Comparison of ENCODE assay signal across 8 mouse cellular contexts in genomic region chr17:84037580-84038304, GRCm38 (mm10).
DNase-seq lines count a peak whose midpoint lies in the region; ATAC-seq and TF ChIP-seq lines count a peak whose summit lies in the region.

No protein-coding gene starts in this region.

- 16% methylated on average over 11 of the region's 11 CpGs for WGBS in liver, adult 2 months
- WGBS in liver, embryonic 11.5 days, result 56% methylated on average over 11 of the region's 11 CpGs
- 35% methylated on average over 11 of the region's 11 CpGs for WGBS in heart, embryonic 13.5 days
- WGBS in small intestine, adult 2 months, result 34% methylated on average over 11 of the region's 11 CpGs
- 70% methylated on average over 11 of the region's 11 CpGs for WGBS in hindbrain, embryonic 12.5 days

- H3K9ac ChIP-seq in liver, adult 2 months (ENCODE audit: low read depth, low read length), result no peak overlapping the region
- H3K9ac ChIP-seq in liver, embryonic 11.5 days (ENCODE audit: low read depth, low read length), result no peak overlapping the region
- H3K9ac ChIP-seq in heart, embryonic 13.5 days, result peak overlapping the region; percentile 40; the same call in 1 of the 2 replicates
- H3K9ac ChIP-seq in hindbrain, embryonic 12.5 days, result no peak overlapping the region

- no peaks in the 10 kb centered on the region for H3K79me2 ChIP-seq in liver, adult 2 months (ENCODE audit: control insufficient read depth, insufficient read depth, low read length)

- peak; percentile 68 for DNase-seq in liver, adult 2 months (ENCODE audit: extremely low read depth, low read depth, low spot score)
- DNase-seq in liver, embryonic 11.5 days (ENCODE audit: low spot score), result no peak
- peak; percentile 87 for DNase-seq in kidney, postnatal 14 days
- no peak for DNase-seq in right cerebral cortex, postnatal 25 days
- DNase-seq in thymus, postnatal 25 days, result no peak

- ATAC-seq in liver, embryonic 11.5 days (replicated peaks; ENCODE audit: low FRiP score), result no peak
- ATAC-seq in heart, embryonic 13.5 days (ENCODE audit: extremely low read depth, insufficient number of reproducible peaks, low FRiP score, low TSS enrichment), result no peak
- ATAC-seq in hindbrain, embryonic 12.5 days (ENCODE audit: low FRiP score), result no peak

- TF ChIP-seq POLR2A in liver, adult 2 months (IDR thresholded peaks at IDR 0.05; ENCODE audit: extremely low read depth, insufficient read depth, low read length), result no peak
- no peak for TF ChIP-seq POLR2A in small intestine, adult 2 months (IDR thresholded peaks at IDR 0.05; ENCODE audit: low read depth, low read length)

- no peaks in the 10 kb centered on the region for H3K36me3 ChIP-seq in liver, adult 2 months (ENCODE audit: control insufficient read depth, insufficient read depth, low read length)
- H3K36me3 ChIP-seq in liver, embryonic 11.5 days (ENCODE audit: control insufficient read depth, insufficient read depth, low read length), result no peaks in the 10 kb centered on the region
- H3K36me3 ChIP-seq in heart, embryonic 13.5 days, result no peaks in the 10 kb centered on the region
- H3K36me3 ChIP-seq in small intestine, adult 2 months (ENCODE audit: control insufficient read depth, insufficient read depth, low read length), result no peaks in the 10 kb centered on the region
- H3K36me3 ChIP-seq in hindbrain, embryonic 12.5 days, result no peaks in the 10 kb centered on the region

- TF ChIP-seq CTCF in liver, adult 2 months (IDR thresholded peaks at IDR 0.05; ENCODE audit: low read depth, low read length), result no peak
- no peak for TF ChIP-seq CTCF in small intestine, adult 2 months (IDR thresholded peaks at IDR 0.05; ENCODE audit: extremely low read depth, insufficient read length, insufficient replicate concordance, low read depth, low read length)

- H3K4me1 ChIP-seq in liver, adult 2 months (ENCODE audit: control insufficient read depth, insufficient read depth, low read length), result peaks cover 17% of the 10 kb centered on the region
- peaks cover 8% of the 10 kb centered on the region for H3K4me1 ChIP-seq in liver, embryonic 11.5 days (replicated peaks; ENCODE audit: control insufficient read depth, insufficient read depth, low read length)
- peaks cover 29% of the 10 kb centered on the region for H3K4me1 ChIP-seq in heart, embryonic 13.5 days
- H3K4me1 ChIP-seq in small intestine, adult 2 months (ENCODE audit: control insufficient read depth, insufficient read depth, insufficient read length, low read length), result peaks cover 22% of the 10 kb centered on the region; the same call in 1 of the 2 replicates
- 0 out of 2 replicates have a peak, but pooled peaks cover 4% of the 10 kb centered on the region for H3K4me1 ChIP-seq in hindbrain, embryonic 12.5 days

- 0 out of 2 replicates have a peak overlapping the region, but pooled peaks have one; percentile 2 for H3K27ac ChIP-seq in liver, adult 2 months (replicated peaks; ENCODE audit: insufficient read depth, low read depth, low read length)
- no peak overlapping the region for H3K27ac ChIP-seq in liver, embryonic 11.5 days (ENCODE audit: low read depth, low read length)
- peak overlapping the region; percentile 67 for H3K27ac ChIP-seq in heart, embryonic 13.5 days (replicated peaks)
- 0 out of 2 replicates have a peak overlapping the region, but pooled peaks have one; percentile 1 for H3K27ac ChIP-seq in small intestine, adult 2 months (ENCODE audit: insufficient read depth, low read depth, low read length)
- no peak overlapping the region for H3K27ac ChIP-seq in hindbrain, embryonic 12.5 days

- H3K27me3 ChIP-seq in liver, adult 2 months (ENCODE audit: control insufficient read depth, insufficient read depth, low read length), result no peaks in the 10 kb centered on the region
- no peaks in the 10 kb centered on the region; the same call in 1 of the 2 replicates for H3K27me3 ChIP-seq in liver, embryonic 11.5 days (replicated peaks; ENCODE audit: control insufficient read depth, insufficient read depth, low read length)
- H3K27me3 ChIP-seq in heart, embryonic 13.5 days (replicated peaks), result no peaks in the 10 kb centered on the region
- H3K27me3 ChIP-seq in small intestine, adult 2 months (ENCODE audit: control insufficient read depth, insufficient read depth, low read length), result no peaks in the 10 kb centered on the region
- 0 out of 2 replicates have a peak, but pooled peaks cover 3% of the 10 kb centered on the region for H3K27me3 ChIP-seq in hindbrain, embryonic 12.5 days

- no peak overlapping the region for H3K4me2 ChIP-seq in liver, embryonic 11.5 days
- no peak overlapping the region for H3K4me2 ChIP-seq in heart, embryonic 13.5 days
- no peak overlapping the region for H3K4me2 ChIP-seq in hindbrain, embryonic 12.5 days (replicated peaks)

- no peaks in the 10 kb centered on the region for H3K9me3 ChIP-seq in liver, embryonic 11.5 days (ENCODE audit: control insufficient read depth, low read length)
- H3K9me3 ChIP-seq in heart, embryonic 13.5 days, result peaks cover 10% of the 10 kb centered on the region; the same call in 1 of the 2 replicates
- H3K9me3 ChIP-seq in hindbrain, embryonic 12.5 days (replicated peaks), result no peaks in the 10 kb centered on the region; the same call in 1 of the 2 replicates

- H3K4me3 ChIP-seq in liver, adult 2 months (ENCODE audit: insufficient read depth, low read depth, low read length), result no peak overlapping the region
- no peak overlapping the region for H3K4me3 ChIP-seq in liver, embryonic 11.5 days (ENCODE audit: low read depth, low read length)
- no peak overlapping the region for H3K4me3 ChIP-seq in heart, embryonic 13.5 days
- no peak overlapping the region for H3K4me3 ChIP-seq in small intestine, adult 2 months (ENCODE audit: low read depth, low read length)
- no peak overlapping the region for H3K4me3 ChIP-seq in hindbrain, embryonic 12.5 days

Comparison
In these comparisons a context has a peak if more than half of its experiments do, and no peak if none do; other contexts are left out.
1. DNase-seq: peak in liver, adult 2 months (single experiment) and kidney, postnatal 14 days (single experiment); none in liver, embryonic 11.5 days (single experiment), right cerebral cortex, postnatal 25 days (single experiment) and thymus, postnatal 25 days (single experiment).
2. H3K27ac ChIP-seq: peak in liver, adult 2 months (single experiment), heart, embryonic 13.5 days (single experiment) and small intestine, adult 2 months (single experiment); none in liver, embryonic 11.5 days (single experiment) and hindbrain, embryonic 12.5 days (single experiment).